Mouse (Mus musculus): ENCODE measurements around the gene Ssu2.
A peak's percentile ranks its signal among the peaks of the same experiment; 100 is the strongest.

Ssu2 gene

DNA sequence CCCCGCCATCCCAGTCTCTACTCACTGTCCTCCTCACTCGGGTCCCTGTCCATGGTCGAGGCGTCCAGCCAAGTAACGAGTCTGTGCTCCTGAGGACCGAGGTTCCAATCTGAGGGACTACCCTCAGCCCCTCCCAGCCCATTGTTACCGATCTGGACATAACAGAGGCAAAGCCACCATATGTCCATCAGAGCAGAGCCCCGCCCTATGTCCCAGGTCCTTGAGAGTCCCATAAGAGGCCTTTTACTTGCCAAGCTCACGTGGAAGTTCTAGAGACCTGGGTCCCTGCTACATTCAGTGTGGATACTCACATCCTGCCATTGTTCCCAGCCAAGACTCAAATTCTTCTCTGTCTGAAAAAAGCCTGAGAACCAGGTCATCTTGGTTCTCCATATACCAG lies at the start of gene Ssu2:
Gene Ssu2 (minus strand): TSS at position 77 of the 400 bp plus-strand sequence.
- no peak for DNase-seq

GRCm38 (mm10) chr6:112426018-112426732 lies 38.4 kb upstream of the Ssu2 start:
- DNase-seq = no peak

DNA sequence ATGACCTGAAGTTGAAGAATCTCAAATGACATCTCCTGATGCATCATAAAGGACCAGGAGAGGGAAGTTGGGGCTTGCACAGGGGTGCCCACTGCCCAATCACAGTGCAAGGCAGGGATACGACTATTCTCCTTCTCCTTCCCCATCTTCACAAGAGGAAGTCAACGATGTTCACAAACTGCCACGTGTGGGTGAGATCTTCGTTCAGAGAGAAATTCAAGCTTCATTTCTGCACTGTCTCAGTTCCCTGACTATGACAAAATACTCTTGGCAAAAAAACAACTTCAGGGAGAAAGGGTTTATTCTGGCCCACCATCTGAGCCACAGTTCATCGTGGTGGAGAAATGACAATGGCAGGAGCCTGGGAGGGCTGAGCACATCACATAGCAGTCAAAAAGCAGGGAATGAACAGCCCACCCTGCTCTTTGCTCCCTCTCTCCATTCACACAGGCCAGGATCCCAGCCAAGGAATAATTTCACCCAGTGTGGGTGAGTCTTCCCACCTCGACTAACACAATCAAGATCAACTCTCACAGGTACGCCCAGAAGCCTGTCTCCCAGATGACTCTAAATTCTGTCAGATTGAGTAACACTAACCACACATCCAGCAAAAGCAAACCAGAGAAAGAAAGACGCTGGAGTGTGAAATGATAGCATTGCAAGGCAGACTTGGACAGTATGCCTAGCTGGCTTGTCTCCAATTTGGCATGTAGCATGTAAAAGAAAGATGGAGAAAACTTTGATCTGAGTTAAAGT lies 36.1 kb upstream of the Ssu2 start:
- no peak for DNase-seq

DNA sequence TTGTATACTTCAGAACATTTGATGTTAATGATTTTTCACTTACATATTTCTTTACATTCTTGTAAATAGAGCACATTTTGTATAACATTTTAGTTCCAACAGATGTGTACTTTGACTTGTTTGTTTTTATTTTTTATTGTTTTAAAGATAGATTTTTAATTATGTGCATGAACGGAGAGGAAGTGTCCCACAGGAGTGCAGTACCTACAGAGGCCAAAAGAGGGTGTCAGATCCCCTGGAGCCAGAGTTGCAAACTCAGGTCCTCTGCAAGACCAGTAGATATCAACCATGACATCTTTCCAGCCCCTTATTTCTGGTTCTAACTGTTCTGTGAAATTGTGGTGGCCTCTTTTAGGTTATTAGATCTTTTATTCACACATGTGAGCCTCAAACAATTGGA lies 33.1 kb upstream of the Ssu2 start:
- no peak for DNase-seq

DNA sequence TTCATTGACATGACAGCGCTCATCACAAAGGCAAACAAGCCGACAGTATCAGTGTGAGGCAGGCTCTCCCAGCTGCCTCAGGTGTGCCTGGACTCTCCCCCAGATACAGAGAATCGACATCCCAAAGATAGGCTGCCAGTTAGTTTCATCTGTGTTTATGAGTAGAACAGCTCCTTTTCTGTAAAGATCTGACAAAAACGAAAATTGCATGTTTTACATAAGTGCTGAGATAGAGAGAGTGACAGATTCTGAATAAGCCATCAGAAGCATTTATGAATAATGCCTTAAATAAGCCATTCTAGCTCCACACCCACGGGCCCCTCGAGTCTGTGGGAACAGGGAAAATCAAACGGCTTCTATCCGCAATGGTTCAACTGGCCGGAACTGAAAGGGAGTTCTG lies 31.5 kb upstream of the Ssu2 start:
- no peak for DNase-seq

- no peak for DNase-seq
Measured at GRCm38 (mm10) chr6:112404111-112404510, 16.3 kb upstream of the Ssu2 start.

GRCm38 (mm10) chr6:112401953-112402683 lies 14.3 kb upstream of the Ssu2 start:
- no peak for DNase-seq

GRCm38 (mm10) chr6:112397351-112397750 lies 9.5 kb upstream of the Ssu2 start:
- no peak for DNase-seq

GRCm38 (mm10) chr6:112396352-112396751 lies 8.5 kb upstream of the Ssu2 start:
- no peak for DNase-seq

DNA sequence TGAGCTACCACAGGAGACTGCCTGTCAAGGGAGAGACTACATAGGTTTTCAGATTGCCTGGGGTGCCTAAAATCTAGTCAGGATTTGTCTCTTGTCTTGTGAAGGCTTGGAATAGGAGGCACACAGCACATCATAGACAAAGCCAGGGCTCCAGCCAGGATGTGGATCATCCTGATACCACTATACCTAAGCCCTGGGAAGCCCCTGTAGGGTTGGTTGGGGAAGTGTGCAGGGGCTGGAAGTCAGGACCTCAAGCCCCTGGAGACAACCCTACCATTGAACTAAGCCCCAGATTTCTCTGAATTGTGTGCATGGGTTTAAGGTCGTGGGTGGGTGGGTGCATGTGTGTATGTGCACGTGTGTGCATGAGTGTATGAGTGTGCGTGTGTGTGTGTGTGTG lies 562 bp upstream of the Ssu2 start:
- DNase-seq = no peak

GRCm38 (mm10) chr6:112386260-112386659 lies 1.6 kb downstream of the Ssu2 start:
- DNase-seq = no peak

DNA sequence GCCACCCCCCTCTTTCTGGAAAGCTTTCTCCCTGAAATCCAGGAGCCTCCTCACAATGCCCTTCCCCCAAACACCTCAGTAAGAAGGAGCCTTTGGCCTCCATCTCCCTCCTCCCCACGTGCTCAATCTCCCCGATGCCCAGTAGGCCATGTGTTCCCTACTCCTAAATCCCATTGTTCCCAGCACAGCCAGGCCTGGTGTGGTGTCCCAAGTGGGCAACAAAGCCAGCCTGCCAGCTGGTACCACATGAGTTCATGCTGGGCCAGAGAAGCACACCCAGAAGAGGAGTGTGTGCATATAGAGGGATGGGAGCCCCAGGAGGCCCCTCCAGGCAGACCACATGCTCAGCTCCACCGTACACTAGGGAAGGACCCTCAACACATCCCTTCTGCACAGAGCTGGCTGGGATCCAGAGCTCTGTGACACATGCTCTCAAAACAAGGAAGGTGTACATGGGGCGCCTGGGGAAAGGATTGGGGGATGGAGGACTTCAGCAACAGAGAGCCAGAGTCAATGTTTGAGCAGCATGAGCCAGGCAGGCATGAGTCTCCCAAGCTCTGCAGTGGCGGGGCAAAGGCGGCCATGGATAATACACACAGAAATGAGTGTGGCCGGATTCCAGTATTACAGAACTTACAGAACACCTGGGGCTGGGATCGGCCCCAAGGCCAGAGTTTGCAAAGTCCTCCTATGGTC lies 4.7 kb downstream of the Ssu2 start:
- DNase-seq = no peak

DNA sequence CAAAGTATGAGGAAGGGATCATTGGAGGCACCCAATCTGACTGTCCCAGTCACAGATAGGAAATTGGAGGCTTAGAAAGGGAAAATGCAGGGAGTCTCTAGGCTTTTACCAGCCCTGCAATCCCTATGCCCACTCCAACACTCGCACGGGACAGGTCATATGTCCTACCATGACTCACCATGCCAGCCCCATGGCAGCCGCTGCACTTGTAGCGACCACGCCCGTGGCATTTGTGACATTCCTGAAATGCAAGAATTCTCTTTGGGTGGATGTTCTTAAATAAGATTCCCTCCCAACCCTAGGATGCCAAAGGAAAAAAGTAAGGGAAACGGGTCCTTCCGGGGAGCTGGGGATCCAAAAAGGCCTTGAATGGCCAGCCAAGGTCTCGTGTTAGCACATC lies 8.8 kb downstream of the Ssu2 start:
- no peak for DNase-seq

- no peak for DNase-seq
Measured at GRCm38 (mm10) chr6:112375661-112376392, 12.0 kb downstream of the Ssu2 start.

DNA sequence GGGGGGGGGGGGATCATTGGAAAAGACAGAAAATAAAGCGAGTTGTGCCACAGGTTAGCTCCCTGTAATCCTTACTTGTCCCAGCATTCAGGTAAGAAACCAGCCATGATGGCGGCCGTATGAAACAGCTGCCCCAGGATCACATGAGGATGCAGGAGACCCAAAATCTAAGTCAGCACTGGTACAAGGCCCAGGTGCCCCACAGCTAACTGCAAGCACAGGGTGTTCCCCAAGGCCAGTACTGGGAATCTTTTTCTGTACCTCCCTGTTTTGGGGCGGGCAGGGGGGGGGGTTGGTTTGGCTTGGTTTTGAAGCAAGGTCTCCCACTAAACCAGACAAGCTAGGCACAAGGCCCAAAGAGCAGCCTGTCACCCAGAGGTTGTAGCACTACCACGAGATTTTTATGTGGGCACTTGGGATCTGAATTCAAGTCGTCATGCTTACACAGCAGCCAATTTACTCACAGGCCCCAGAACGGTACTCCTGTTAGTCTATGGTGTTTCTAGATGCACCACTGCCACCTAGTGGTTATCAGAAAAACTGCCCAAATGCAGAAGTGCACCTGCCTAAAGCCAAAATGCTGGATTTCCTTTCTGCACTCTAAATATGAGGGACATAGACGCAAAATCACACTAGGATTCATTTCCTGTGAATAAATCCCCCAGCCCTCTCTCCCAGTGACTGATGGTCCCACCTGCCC lies 13.8 kb downstream of the Ssu2 start:
- peak; percentile 17 for DNase-seq

DNA sequence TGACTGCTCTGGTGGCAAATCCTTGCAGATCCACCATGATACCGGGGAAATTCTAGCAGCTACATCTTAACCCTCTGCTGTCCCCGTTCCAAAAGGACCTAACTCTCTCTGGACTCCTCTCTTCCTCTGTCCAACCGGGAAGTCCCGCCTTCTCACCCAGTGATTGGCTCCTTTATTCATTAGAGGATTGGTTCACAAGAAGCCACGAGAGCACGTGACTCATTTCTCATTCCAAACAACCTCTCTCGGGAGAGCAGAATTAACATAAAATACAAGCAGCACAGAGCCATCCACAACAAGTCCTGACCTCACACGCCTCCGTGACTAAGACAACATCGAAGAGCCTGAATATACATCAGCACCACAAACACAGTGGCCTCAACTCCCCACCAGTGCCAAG lies 22.5 kb downstream of the Ssu2 start:
- DNase-seq = no peak

DNA sequence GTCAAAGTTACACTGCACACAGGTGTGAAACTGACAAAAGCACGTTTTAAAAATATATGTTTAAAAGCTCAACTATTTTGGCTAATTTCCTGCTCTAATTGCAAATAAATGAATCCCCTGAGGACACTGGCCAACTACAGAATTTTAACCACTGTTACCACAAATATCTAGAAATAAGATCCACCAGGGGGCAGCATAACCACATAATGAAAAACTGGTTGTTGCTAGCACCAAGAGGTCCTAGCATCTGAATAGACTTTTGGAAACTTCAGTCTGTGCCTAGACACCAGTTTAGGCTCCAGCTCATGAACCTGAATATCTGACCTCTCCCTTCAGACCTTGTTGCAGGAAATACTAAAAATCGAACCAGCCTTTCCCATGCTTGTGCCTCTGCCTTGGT lies 23.2 kb downstream of the Ssu2 start:
- DNase-seq = peak; percentile 13

DNA sequence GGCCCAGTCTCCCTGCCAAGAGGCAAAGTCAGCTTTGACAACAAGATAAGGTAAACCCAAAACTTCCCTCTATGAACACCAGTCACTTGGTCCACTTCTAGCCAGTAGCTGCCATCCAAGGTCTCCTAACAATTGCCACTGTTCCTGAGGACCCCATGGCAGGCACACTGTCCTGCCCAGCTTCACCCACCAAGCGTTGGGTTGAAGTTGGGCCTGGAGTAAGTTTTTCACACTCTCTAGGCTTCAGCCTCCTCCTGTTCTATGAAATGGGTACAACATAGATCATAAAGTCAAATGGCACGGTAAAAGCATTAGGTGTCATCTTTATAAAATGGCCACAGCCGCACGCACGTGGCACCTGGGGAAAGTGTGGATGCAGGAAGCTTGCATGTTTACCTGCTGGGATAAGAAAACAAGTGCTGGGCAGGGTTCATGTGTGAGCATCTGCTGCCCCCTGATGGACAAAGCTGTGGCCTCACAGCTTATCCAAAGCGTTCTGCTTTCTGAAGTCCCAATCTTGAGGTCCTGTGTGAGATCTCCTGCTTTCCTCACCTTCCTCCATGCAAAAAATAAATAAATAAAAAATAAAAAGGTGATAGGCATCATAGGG lies 25.4 kb downstream of the Ssu2 start:
- DNase-seq = peak; percentile 29

DNA sequence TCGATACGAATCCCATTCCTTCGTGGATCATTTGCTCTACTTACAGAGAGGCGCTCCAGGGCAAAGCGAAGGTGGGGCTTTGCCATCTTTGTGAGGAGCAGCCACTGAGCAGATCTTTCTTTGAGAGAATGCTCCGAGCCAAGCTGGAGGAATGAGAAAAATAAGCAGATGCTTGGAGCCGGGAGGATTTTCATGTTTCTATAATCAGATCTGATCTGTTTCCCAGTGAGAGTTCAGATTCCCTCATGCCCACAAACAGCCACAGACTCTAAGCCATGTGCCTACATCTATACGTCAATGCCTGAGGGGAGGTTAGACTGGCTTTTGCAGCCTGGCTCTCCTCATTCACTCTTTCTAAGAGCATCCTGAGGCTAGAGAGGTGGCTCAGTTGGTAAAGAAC lies 27.1 kb downstream of the Ssu2 start:
- DNase-seq = no peak

- no peak for DNase-seq
Measured at GRCm38 (mm10) chr6:112359341-112359740, 28.5 kb downstream of the Ssu2 start.

- no peak for DNase-seq
Measured at GRCm38 (mm10) chr6:112350452-112350851, 37.4 kb downstream of the Ssu2 start.
